Mouse (Mus musculus) stomach, postnatal 0 days (tissue): ENCODE measurements at regions not wholly inside any gene's neighbourhood (a gene's known extent, or its start where the extent isn't known, plus 50 kb on each side); places are given as distances from the start of the nearest gene placed in this dataset.

Experiments
- ATAC-seq: fragments of 200-750 bp; cut with Nextera tagmentation; 2 replicates; pipeline ENCODE4 v1.8.0; 2017; ENCODE audit not compliant: low FRiP score, low TSS enrichment
- DNase-seq: peaks from one replicate; pipeline ENCODE4 v3.0.0-alpha.2; 2016; ENCODE audit warnings: low spot score
- H3K27ac ChIP-seq: fragments of 300-500 bp; sonication (generic); replicated peaks from 2 replicates; pipeline ENCODE4 v1.5.1; 2014; ENCODE audit warnings: mild to moderate bottlenecking, control low read depth
- H3K27me3 ChIP-seq: fragments of 300-500 bp; sonication (generic); 2 replicates; pipeline ENCODE4 v1.6.1; 2014; ENCODE audit warnings: low read length; ENCODE audit not compliant: control insufficient read depth, insufficient read depth
- H3K36me3 ChIP-seq: fragments of 300-500 bp; sonication (generic); 2 replicates; pipeline ENCODE4 v1.6.1; 2014; ENCODE audit warnings: low read length, mixed read lengths; ENCODE audit not compliant: control insufficient read depth, insufficient read depth
- H3K4me1 ChIP-seq: fragments of 300-500 bp; sonication (generic); replicated peaks from 2 replicates; pipeline ENCODE4 v1.6.1; 2014; ENCODE audit warnings: antibody characterized with exemption; ENCODE audit not compliant: control insufficient read depth, insufficient read depth
- H3K4me2 ChIP-seq: fragments of 300-500 bp; sonication (generic); replicated peaks from 2 replicates; pipeline ENCODE4 v1.6.1; 2014; ENCODE audit warnings: low read depth, mild to moderate bottlenecking, control low read depth, moderate library complexity
- H3K4me3 ChIP-seq: fragments of 300-500 bp; sonication (generic); 2 replicates; pipeline ENCODE4 v1.5.1; 2014; ENCODE audit warnings: low read depth, low read length, control low read depth
- H3K9ac ChIP-seq: fragments of 300-500 bp; sonication (generic); 2 replicates; pipeline ENCODE4 v1.6.1; 2014; ENCODE audit warnings: mild to moderate bottlenecking, low read length, control low read depth, mixed read lengths
- H3K9me3 ChIP-seq: fragments of 300-500 bp; sonication (generic); 2 replicates; pipeline ENCODE4 v1.6.1; 2016; ENCODE audit warnings: low read length; ENCODE audit not compliant: control insufficient read depth
- CTCF ChIP-seq: IDR thresholded peaks from 2 replicates; pipeline ENCODE4 v1.5.1; 2016; ENCODE audit warnings: antibody characterized with exemption, low read depth, mild to moderate bottlenecking, moderate library complexity
- EP300 ChIP-seq: optimal IDR thresholded peaks from 2 replicates; pipeline ENCODE3; 2016; ENCODE audit warnings: antibody characterized with exemption
- WGBS: fragments of 180-500 bp; shearing (Covaris S2); extraction: QIAGEN DNeasy Blood & Tissue Kit; methylation state at CpG from one replicate; pipeline ENCODE4 v1.1.7; 2014; 5-methylcytosine and 5-hydroxymethylcytosine counted together

DNA sequence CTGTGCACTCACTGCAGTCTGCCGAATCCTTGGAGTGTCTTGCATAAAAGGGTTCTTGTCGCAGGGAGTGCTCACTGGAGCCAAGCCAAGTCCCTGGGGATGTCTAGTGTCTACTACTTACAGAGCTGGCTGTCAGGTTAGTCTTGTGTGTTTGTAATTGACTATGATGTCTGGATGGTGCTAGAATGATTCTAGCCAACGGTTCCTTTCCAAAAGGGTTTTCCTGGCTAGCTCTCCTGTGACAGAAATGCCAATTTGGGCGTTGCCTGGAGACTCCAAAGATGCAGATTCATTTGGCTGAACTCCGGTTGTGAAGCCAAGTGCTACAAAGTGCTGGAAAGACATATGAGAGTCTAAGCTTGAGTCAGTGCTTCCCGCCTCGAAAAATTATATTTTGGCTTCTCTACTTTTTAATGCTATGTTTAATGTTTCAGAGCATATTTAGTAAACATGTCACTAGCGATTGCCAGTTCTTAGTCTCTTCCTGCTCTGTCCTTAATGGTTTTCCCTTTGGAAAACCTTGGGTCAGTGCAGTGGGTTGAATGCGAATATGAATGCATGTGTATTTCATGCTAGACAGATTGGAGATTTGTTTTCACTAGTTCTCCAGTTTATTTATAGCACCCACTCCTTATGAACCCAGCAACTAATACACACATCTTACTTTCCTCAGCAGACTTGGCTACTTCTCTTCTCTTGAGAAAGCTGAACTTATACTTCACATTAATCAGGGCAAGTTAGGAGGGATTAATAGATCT is 162.2 kb upstream of the Etaa1 start:
- H3K9me3 ChIP-seq = no peaks in the 10 kb centered on the region
- ATAC-seq = peak; percentile 74; the same call in 1 of the 2 replicates
- no peaks in the 10 kb centered on the region for H3K27me3 ChIP-seq
- no peak overlapping the region for H3K9ac ChIP-seq
- TF ChIP-seq EP300 = no peak
- H3K27ac ChIP-seq = no peak overlapping the region
- WGBS = 37% methylated on average over 9 of the region's 9 CpGs
- H3K4me1 ChIP-seq = no peaks in the 10 kb centered on the region
- H3K4me3 ChIP-seq = no peak overlapping the region
- H3K36me3 ChIP-seq = no peaks in the 10 kb centered on the region
- H3K4me2 ChIP-seq = no peak overlapping the region
- DNase-seq = peak; percentile 17

DNA sequence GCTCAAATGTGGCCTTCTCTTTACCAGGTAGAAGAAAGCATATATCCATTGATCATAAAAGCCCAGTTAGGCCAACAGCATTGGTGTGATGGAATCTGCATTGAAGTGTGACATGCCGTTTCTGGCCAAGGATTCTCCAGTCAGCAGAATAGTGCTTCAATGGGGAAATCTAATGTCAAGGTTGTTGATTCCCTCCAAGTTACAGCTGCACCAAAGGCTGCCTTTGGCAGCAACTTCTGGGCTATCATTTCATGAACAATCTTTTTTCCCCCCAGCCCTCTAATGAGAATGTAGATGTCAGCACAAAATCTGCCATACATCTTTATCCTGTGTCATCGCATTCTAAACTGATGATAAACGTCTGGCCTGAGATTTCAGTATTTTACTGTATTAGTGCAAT is 149.2 kb upstream of the Etaa1 start:
- Histone ChIP-seq H3K9ac (no peak overlapping the region), H3K27ac (no peak overlapping the region), H3K4me2 (no peak overlapping the region), H3K9me3 (no peaks in the 10 kb centered on the region), H3K4me3 (no peak overlapping the region), H3K4me1 (no peaks in the 10 kb centered on the region), H3K27me3 (no peaks in the 10 kb centered on the region), H3K36me3 (no peaks in the 10 kb centered on the region)
- ATAC-seq (no peak), DNase-seq (no peak)
- 71% methylated on average over 3 of the region's 3 CpGs for WGBS
- TF ChIP-seq CTCF (no peak), EP300 (no peak)

DNA sequence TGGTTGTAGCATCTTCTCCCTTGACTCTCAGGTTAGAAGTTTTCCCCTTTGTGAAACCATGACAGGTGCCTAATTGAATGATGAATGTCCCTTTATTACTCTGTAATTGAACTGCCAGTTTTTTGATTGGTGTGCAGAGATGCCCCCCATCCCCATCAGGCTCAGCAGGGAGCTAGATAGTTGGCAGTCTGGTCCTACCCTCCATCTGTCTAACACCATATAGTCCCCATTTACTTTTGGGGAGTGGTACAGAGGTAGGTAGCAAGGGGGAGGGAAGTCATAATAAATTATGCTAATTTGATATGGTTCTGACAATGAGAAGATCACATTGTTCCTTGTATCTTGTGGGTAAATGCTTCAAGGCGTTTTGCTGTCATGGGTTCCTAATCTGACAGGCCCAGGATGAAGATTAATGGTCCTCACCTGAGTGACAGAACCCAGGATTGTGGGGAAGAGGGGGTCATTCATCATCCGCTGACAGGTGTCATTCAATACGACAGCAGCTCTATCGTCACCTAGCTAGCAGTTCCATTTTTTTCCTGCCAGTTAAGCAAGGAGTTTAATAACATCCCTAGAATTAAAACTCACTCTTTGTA is 122.3 kb upstream of the Etaa1 start:
- Histone ChIP-seq H3K27ac (no peak overlapping the region), H3K27me3 (no peaks in the 10 kb centered on the region), H3K4me1 (no peaks in the 10 kb centered on the region), H3K36me3 (no peaks in the 10 kb centered on the region), H3K4me3 (no peak overlapping the region), H3K9me3 (no peaks in the 10 kb centered on the region), H3K4me2 (no peak overlapping the region), H3K9ac (no peak overlapping the region)
- WGBS = 69% methylated on average over 4 of the region's 4 CpGs
- ATAC-seq (no peak), DNase-seq (no peak)
- TF ChIP-seq CTCF (no peak), EP300 (no peak)

DNA sequence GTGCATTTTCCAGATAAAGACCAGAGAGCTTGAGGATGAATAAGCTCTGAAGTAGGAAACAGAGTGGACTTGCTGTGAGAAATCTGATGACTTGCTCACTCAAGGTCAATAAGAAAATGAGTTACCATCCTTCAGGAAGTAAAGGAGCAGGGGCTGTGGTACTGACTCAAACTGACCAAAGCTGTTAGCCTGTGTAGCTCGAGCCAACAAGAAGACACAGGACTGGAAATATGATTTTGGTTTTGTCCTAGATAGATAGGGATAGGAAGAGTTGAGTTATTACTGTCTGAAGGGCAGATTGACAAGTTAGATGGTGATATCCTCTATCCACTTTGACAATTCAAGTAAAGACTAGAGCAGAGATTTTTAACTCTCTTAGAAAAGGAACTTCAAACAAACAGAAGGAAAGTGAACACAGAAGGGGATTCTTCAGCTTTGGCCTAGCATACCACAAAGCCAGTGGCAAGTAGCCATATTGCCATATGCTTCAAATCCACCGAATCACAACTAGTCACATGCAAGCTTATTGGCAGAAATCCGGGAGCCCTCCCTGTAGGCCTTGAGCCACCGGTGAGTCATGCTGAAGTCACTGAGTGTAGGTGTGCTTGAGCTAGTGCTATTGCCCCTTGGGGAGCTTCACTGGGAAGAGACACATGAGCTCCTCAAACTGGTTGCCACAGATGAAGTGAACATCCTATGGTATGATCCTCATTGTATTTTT is 117.1 kb upstream of the Etaa1 start:
- no peak for ATAC-seq
- H3K27ac ChIP-seq = no peak overlapping the region
- H3K36me3 ChIP-seq = no peaks in the 10 kb centered on the region
- H3K9ac ChIP-seq = no peak overlapping the region
- no peaks in the 10 kb centered on the region for H3K9me3 ChIP-seq
- no peaks in the 10 kb centered on the region for H3K4me1 ChIP-seq
- no peaks in the 10 kb centered on the region for H3K27me3 ChIP-seq
- no peak for TF ChIP-seq EP300
- no peak for TF ChIP-seq CTCF
- H3K4me2 ChIP-seq = no peak overlapping the region
- no peak for DNase-seq
- H3K4me3 ChIP-seq = no peak overlapping the region
- WGBS = 70% methylated on average over 4 of the region's 4 CpGs

- Histone ChIP-seq H3K4me1 (no peaks in the 10 kb centered on the region), H3K27me3 (no peaks in the 10 kb centered on the region), H3K4me2 (no peak overlapping the region), H3K9me3 (no peaks in the 10 kb centered on the region), H3K36me3 (no peaks in the 10 kb centered on the region), H3K27ac (no peak overlapping the region), H3K9ac (no peak overlapping the region), H3K4me3 (no peak overlapping the region)
- WGBS = 61% methylated on average over 8 of the region's 8 CpGs
- TF ChIP-seq EP300 (no peak), CTCF (no peak)
- DNase-seq (no peak), ATAC-seq (no peak)
These were observed 116.3 kb upstream of the Etaa1 start for GRCm38 (mm10) chr11:18070032-18070374.

- Histone ChIP-seq H3K36me3 (no peaks in the 10 kb centered on the region), H3K4me1 (no peaks in the 10 kb centered on the region), H3K27me3 (no peaks in the 10 kb centered on the region), H3K9ac (no peak overlapping the region), H3K4me2 (no peak overlapping the region), H3K9me3 (no peaks in the 10 kb centered on the region), H3K4me3 (no peak overlapping the region), H3K27ac (no peak overlapping the region)
- 50% methylated on average over 7 of the region's 7 CpGs for WGBS
- DNase-seq (no peak), ATAC-seq (no peak)
- no peak for TF ChIP-seq CTCF
- no peak for TF ChIP-seq EP300
These were observed 115.8 kb upstream of the Etaa1 start for GRCm38 (mm10) chr11:18069348-18070031.
